Mouse (Mus musculus): Measurements from ENCODE around the gene Flad1.

DNA sequence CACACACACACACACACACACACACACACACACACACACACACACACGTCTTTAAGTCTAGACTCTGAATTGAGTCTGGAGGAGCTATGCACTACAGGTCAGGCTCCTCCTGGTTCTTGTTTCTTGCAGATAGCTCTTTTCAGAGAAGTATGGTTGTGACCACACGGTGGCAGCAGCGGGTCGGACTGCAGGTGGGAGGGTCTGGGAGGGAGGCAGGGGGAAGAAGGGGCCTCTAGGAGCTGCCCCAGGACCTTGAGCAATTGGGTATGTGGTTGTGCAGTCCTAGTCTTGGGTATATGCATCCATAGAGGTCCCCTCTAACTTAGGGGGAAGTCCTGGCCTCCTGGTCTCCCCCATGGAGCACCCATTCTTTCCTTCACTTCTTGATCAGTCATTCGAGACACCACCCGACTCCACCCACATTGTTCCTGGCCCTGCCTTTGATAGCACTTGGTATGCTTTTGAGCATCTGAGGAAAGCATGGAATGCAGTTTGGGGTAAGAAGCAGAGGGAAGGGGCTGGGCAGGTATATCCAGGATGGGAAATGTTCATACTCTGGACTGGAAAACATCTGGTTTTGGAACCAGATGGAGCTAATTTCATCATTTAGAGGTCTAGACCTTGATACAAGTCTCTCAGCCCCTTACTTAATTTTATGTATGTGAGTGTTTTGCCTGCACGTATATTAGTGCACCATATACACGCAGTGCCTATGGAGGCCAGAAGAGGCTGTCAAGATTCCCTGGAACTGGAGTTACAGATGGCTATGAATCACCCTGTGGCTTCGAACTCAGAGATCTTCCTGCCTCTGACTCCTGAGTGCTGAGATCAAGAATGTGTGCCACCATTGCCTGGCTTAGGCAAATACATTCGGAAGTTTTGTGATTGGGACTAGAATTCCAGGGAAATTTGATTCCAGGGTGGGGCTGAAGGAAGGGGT is 45.3 kb upstream of the Flad1 start:
- peak; percentile 52; the same call in 1 of the 2 replicates for TF ChIP-seq CTCF (IDR thresholded peaks at IDR 0.05; ENCODE audit: control insufficient read depth, insufficient read depth, insufficient replicate concordance, low read depth, low read length)
- TF ChIP-seq POLR2A (IDR thresholded peaks at IDR 0.05; ENCODE audit: control insufficient read depth, low read depth, low read length), result no peak
